Mouse (Mus musculus) ES-Bruce4 (cell line): ENCODE measurements around the gene Cops9.

Source experiments
- CTCF ChIP-seq: IDR thresholded peaks from one replicate; pipeline ENCODE4 v1.8.1; 2011; ENCODE audit warnings: low read depth, low read length
- EP300 ChIP-seq: IDR thresholded peaks from 2 replicates; pipeline ENCODE4 v1.6.1; 2011; ENCODE audit warnings: low read depth, low read length; ENCODE audit not compliant: insufficient read depth
- POLR2A ChIP-seq: IDR thresholded peaks from one replicate; pipeline ENCODE4 v1.8.1; 2011; ENCODE audit warnings: low read length; ENCODE audit not compliant: insufficient read depth

DNA sequence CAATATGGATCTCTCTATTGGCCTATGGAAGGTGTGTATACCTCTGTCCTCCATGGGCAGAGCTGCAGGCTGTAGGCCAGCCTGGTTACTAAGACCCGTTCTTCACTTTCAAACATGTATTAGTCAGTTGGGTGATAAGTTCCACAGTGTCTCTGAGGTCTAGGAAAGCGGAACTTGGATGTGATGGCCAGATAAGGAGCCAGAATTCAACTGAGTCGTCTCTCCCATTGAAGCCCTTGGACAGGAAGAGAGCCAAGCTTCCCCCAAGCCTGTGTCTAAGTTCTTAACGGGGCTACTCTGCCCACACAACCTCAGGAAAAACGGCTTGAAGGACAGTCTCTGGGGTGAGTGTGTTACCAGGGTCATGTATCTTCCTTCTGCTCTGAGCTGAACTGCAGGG, 17.6 kb upstream of the Cops9 start:
- no peak for TF ChIP-seq POLR2A
- TF ChIP-seq CTCF = no peak
- TF ChIP-seq EP300 = no peak
